Mouse (Mus musculus): Measurements from ENCODE around the gene Spag6. TPM values are rescaled to one million over a fixed set of nuclear protein-coding genes. Genes with fewer than 3 reads are reported as not detected.

The Spag6 gene
- polyA plus RNA-seq (2012; rRNA removed): 0.76 TPM in 2 replicates

- no peak for DNase-seq (ENCODE audit: low read depth)
Measured at GRCm38 (mm10) chr2:18693871-18694610, at the start of gene Spag6. Gene Spag6 (plus strand): TSS chr2:18694032.

- no peak for DNase-seq (ENCODE audit: low read depth)
Measured at GRCm38 (mm10) chr2:18648563-18648962, 45.3 kb upstream of the Spag6 start.

- DNase-seq (ENCODE audit: low read depth): no peak
Measured at GRCm38 (mm10) chr2:18654821-18655220, 39.0 kb upstream of the Spag6 start.

- no peak for DNase-seq (ENCODE audit: low read depth)
Measured at GRCm38 (mm10) chr2:18664003-18664402, 29.8 kb upstream of the Spag6 start.

GRCm38 (mm10) chr2:18671041-18671440, 22.8 kb upstream of the Spag6 start:
- no peak for DNase-seq (ENCODE audit: low read depth)

GRCm38 (mm10) chr2:18672133-18672765, 21.6 kb upstream of the Spag6 start, which contains the start of gene Commd3:
Gene Commd3 (plus strand): TSS chr2:18672384.
- no peak for DNase-seq (ENCODE audit: low read depth)

GRCm38 (mm10) chr2:18672766-18673164, 21.1 kb upstream of the Spag6 start:
- no peak for DNase-seq (ENCODE audit: low read depth)

GRCm38 (mm10) chr2:18673766-18674165, 20.1 kb upstream of the Spag6 start:
- DNase-seq (ENCODE audit: low read depth): no peak

GRCm38 (mm10) chr2:18674193-18674902, 19.5 kb upstream of the Spag6 start:
- DNase-seq (ENCODE audit: low read depth): no peak

- DNase-seq (ENCODE audit: low read depth): no peak
Measured at GRCm38 (mm10) chr2:18675681-18676456, 18.0 kb upstream of the Spag6 start.

GRCm38 (mm10) chr2:18676457-18676935, 17.3 kb upstream of the Spag6 start:
- no peak for DNase-seq (ENCODE audit: low read depth)

- DNase-seq (ENCODE audit: low read depth): no peak
Measured at GRCm38 (mm10) chr2:18676936-18677491, 16.8 kb upstream of the Spag6 start, which contains the start of gene Bmi1. Gene Bmi1 (plus strand): TSS chr2:18677018.

GRCm38 (mm10) chr2:18677631-18678471, 16.0 kb upstream of the Spag6 start:
- DNase-seq (ENCODE audit: low read depth): no peak

GRCm38 (mm10) chr2:18679701-18680100, 14.1 kb upstream of the Spag6 start:
- no peak for DNase-seq (ENCODE audit: low read depth)

GRCm38 (mm10) chr2:18680501-18680900, 13.3 kb upstream of the Spag6 start:
- DNase-seq (ENCODE audit: low read depth): no peak

- no peak for DNase-seq (ENCODE audit: low read depth)
Measured at GRCm38 (mm10) chr2:18680961-18681360, 12.9 kb upstream of the Spag6 start.

- DNase-seq (ENCODE audit: low read depth): no peak
Measured at GRCm38 (mm10) chr2:18684062-18684461, 9.8 kb upstream of the Spag6 start.

- DNase-seq (ENCODE audit: low read depth): no peak
Measured at GRCm38 (mm10) chr2:18686386-18686785, 7.4 kb upstream of the Spag6 start.

GRCm38 (mm10) chr2:18686826-18687519, 6.9 kb upstream of the Spag6 start:
- no peak for DNase-seq (ENCODE audit: low read depth)

GRCm38 (mm10) chr2:18687671-18688170, 6.1 kb upstream of the Spag6 start:
- DNase-seq (ENCODE audit: low read depth): no peak

Data from gonadal fat pad, adult 2 months (tissue).